Mouse (Mus musculus): Measurements from ENCODE around the gene Igsf23. TPM values are rescaled to one million over a fixed set of nuclear protein-coding genes. Genes with fewer than 3 reads are reported as not detected.

Igsf23 gene
- polyA plus RNA-seq, 1 experiment, result 185 TPM

DNA sequence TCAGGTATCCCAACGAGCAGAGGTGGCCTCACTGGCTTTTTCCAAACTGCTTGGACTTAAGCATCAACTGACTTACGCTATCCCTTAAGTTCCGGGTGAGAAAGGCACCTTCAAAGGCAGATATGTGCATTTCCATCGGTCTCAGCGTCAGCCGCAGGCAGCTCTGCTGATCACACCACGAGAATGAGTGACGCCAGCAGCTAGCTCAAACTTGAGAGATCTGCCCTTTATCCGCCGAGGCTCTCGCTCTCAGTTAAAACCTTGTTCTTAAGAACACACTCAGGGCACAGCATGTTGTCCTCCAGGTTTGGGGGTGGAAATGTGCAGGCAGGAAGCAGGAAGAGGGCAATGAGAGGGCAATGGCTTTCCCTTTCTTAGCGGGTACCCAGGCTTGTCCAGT, 1.6 kb downstream of the Igsf23 start:
- Histone ChIP-seq H3K4me3 (ENCODE audit: low read depth, low read length) (peak overlapping the region; percentile 48), H3K36me3 (ENCODE audit: control insufficient read depth, insufficient read depth, low read length) (peaks cover 4% of the 10 kb centered on the region), H3K27ac (ENCODE audit: insufficient read depth, low read depth, low read length) (no peak overlapping the region), H3K27me3 (ENCODE audit: control insufficient read depth, insufficient read depth, low read length) (no peaks in the 10 kb centered on the region), H3K4me1 (ENCODE audit: control insufficient read depth, insufficient read depth, insufficient read length, low read length) (peaks cover 36% of the 10 kb centered on the region)
- TF ChIP-seq CTCF (IDR thresholded peaks at IDR 0.05; ENCODE audit: extremely low read depth, insufficient read length, insufficient replicate concordance, low read depth, low read length), result no peak
- no peak for TF ChIP-seq POLR2A (IDR thresholded peaks at IDR 0.05; ENCODE audit: low read depth, low read length)
- whole genome bisulfite sequencing, result 89% methylated on average over 12 of the region's 12 CpGs

DNA sequence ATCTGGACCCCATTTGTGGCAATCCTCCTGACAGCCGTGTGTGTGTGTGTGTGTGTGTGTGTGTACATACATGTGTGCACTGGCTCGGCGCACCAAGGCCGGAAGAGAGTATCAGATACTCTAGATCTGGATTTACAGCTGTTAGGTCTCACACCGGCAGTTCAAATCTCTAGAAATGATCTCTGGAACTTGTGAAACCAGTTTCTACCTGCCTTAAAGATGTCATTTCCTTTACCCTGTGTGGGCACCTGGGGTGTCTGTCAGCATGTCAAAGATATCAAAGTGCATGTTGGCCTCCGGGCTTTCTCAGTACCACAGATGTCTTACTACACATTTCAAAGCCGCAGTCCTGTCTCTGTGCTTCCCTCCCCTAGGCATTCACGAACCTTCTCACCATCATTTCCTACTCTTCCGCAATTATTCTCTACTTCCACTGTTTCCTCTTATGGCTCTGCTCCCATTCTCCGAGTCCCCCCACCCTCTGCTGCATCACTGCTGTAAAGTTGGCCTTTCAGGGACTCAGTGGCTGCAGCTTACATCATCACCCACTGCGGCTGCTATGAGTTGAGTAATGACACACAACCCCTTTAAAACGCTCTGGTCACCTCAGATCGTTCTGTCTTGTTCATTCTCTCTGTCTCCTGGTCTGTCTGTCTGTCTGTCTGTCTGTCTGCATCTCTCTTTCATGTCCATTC, 4.6 kb downstream of the Igsf23 start:
- TF ChIP-seq POLR2A (IDR thresholded peaks at IDR 0.05; ENCODE audit: low read depth, low read length) (no peak), CTCF (IDR thresholded peaks at IDR 0.05; ENCODE audit: extremely low read depth, insufficient read length, insufficient replicate concordance, low read depth, low read length) (no peak)
- Histone ChIP-seq H3K4me1 (ENCODE audit: control insufficient read depth, insufficient read depth, insufficient read length, low read length) (peaks cover 16% of the 10 kb centered on the region; the same call in 1 of the 2 replicates), H3K27me3 (ENCODE audit: control insufficient read depth, insufficient read depth, low read length) (no peaks in the 10 kb centered on the region), H3K4me3 (ENCODE audit: low read depth, low read length) (no peak overlapping the region), H3K36me3 (ENCODE audit: control insufficient read depth, insufficient read depth, low read length) (peaks cover 10% of the 10 kb centered on the region), H3K27ac (ENCODE audit: insufficient read depth, low read depth, low read length) (peak overlapping the region; percentile 65)
- 33% methylated on average over 13 of the region's 13 CpGs for WGBS

DNA sequence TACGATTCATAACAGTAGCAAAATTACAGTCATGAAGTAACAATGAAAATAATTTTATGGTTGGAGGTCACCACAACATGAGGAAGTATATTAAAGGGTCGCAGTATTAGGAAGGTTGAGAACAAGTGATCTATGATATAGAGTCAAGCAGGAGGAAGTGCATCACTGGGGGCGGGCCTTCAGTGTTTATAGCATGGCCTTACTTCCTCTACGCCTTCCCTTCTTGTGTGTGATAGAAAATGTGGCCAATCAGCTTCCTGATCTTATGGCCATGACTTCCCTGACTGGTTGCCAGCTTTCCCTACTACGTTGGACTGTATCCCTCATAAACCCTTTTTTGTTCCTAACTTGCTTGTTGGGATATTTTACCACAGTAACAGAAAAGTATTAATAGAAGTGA, 5.4 kb downstream of the Igsf23 start:
- no peak for TF ChIP-seq CTCF (IDR thresholded peaks at IDR 0.05; ENCODE audit: extremely low read depth, insufficient read length, insufficient replicate concordance, low read depth, low read length)
- TF ChIP-seq POLR2A (IDR thresholded peaks at IDR 0.05; ENCODE audit: low read depth, low read length), result no peak
- peaks cover 10% of the 10 kb centered on the region for H3K36me3 ChIP-seq (ENCODE audit: control insufficient read depth, insufficient read depth, low read length)
- WGBS, result 60% methylated on average over 5 of the region's 5 CpGs
- no peak overlapping the region for H3K27ac ChIP-seq (ENCODE audit: insufficient read depth, low read depth, low read length)
- H3K4me3 ChIP-seq (ENCODE audit: low read depth, low read length), result no peak overlapping the region
- no peaks in the 10 kb centered on the region for H3K27me3 ChIP-seq (ENCODE audit: control insufficient read depth, insufficient read depth, low read length)
- peaks cover 16% of the 10 kb centered on the region; the same call in 1 of the 2 replicates for H3K4me1 ChIP-seq (ENCODE audit: control insufficient read depth, insufficient read depth, insufficient read length, low read length)

DNA sequence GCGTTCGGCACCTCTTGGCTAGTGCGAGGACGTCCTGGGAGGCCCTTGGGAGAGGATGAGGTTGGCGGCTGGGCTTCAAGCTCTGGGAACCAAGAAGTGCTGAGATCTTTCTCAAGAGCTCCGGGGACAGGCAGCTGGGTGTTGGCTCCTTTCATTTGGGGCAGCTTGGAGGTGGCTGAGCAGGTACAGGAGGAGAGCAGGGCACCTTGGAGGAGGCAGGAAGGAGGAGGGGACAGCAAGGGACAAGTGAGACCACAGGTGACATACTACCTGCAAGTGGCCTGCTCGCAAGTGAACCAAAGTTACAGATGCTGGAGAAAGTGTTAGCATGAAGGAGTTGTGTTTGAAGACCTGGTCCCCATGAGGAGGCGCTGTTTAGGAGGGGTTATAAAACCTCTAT, 5.8 kb downstream of the Igsf23 start:
- Histone ChIP-seq H3K36me3 (ENCODE audit: control insufficient read depth, insufficient read depth, low read length) (peaks cover 12% of the 10 kb centered on the region), H3K27ac (ENCODE audit: insufficient read depth, low read depth, low read length) (no peak overlapping the region), H3K4me1 (ENCODE audit: control insufficient read depth, insufficient read depth, insufficient read length, low read length) (peaks cover 16% of the 10 kb centered on the region; the same call in 1 of the 2 replicates), H3K27me3 (ENCODE audit: control insufficient read depth, insufficient read depth, low read length) (no peaks in the 10 kb centered on the region), H3K4me3 (ENCODE audit: low read depth, low read length) (no peak overlapping the region)
- TF ChIP-seq CTCF (IDR thresholded peaks at IDR 0.05; ENCODE audit: extremely low read depth, insufficient read length, insufficient replicate concordance, low read depth, low read length) (no peak), POLR2A (IDR thresholded peaks at IDR 0.05; ENCODE audit: low read depth, low read length) (no peak)
- 93% methylated on average over 8 of the region's 8 CpGs for WGBS

DNA sequence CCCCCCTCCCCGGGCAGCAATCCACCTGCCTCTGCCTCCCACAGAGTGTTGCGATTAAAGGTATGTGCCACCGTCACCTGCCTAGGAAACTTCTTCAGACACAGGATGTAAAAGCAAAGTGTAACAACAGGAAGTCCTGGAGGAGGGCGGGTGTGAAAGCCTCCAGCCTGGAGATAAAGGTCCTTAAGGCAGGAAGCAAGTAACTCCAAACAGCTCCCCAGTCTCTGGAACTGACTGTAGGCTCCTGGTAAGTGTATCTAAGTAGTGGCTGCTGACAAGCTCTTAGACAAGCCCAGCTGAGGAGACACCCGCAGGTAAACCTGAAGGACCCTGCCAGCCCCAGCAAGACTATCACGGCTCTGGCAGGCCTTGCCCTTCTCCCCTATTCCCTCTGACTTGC, 10.3 kb downstream of the Igsf23 start:
- Histone ChIP-seq H3K4me3 (ENCODE audit: low read depth, low read length) (no peak overlapping the region), H3K4me1 (ENCODE audit: control insufficient read depth, insufficient read depth, insufficient read length, low read length) (peaks cover 2% of the 10 kb centered on the region; the same call in 1 of the 2 replicates), H3K36me3 (ENCODE audit: control insufficient read depth, insufficient read depth, low read length) (peaks cover 17% of the 10 kb centered on the region), H3K27ac (ENCODE audit: insufficient read depth, low read depth, low read length) (peak overlapping the region; percentile 42; the same call in 1 of the 2 replicates), H3K27me3 (ENCODE audit: control insufficient read depth, insufficient read depth, low read length) (no peaks in the 10 kb centered on the region)
- TF ChIP-seq POLR2A (IDR thresholded peaks at IDR 0.05; ENCODE audit: low read depth, low read length) (no peak), CTCF (IDR thresholded peaks at IDR 0.05; ENCODE audit: extremely low read depth, insufficient read length, insufficient replicate concordance, low read depth, low read length) (no peak)
- WGBS, result 4% methylated on average over 5 of the region's 6 CpGs

DNA sequence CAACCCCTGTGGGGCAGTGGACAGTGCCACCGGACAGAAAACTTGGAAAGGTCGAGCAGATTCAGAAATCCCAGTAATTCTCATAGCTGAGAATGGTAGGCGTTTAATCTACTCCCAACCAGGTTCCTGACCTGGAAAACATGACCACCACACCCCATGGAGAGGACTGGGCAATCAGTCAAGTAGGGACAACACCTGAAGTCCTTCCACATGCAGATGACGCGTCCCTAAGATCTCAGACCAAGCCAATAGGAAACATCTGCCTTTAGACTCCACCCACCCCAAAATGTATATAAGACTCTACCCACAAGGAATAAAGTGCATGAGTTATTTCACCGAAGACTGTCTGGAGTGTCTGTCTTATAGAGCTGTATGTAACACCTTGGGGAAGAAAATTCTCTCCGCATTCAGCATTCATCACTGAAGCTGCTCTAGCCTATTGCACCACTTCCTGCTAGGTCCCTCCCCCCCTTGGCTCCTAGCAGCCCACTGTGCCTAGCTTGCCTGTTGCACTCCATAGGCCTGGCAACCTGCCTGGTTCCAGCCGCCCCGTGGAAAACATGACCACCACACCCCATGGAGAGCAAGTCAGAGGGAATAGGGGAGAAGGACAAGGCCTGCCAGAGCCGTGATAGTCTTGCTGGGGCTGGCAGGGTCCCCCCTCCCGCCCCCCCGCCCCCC, 10.9 kb downstream of the Igsf23 start:
- no peak for TF ChIP-seq CTCF (IDR thresholded peaks at IDR 0.05; ENCODE audit: extremely low read depth, insufficient read length, insufficient replicate concordance, low read depth, low read length)
- TF ChIP-seq POLR2A (IDR thresholded peaks at IDR 0.05; ENCODE audit: low read depth, low read length), result no peak
- H3K36me3 ChIP-seq (ENCODE audit: control insufficient read depth, insufficient read depth, low read length), result peaks cover 17% of the 10 kb centered on the region
- no peaks in the 10 kb centered on the region for H3K27me3 ChIP-seq (ENCODE audit: control insufficient read depth, insufficient read depth, low read length)
- H3K27ac ChIP-seq (ENCODE audit: insufficient read depth, low read depth, low read length), result no peak overlapping the region; the same call in 1 of the 2 replicates
- H3K4me1 ChIP-seq (ENCODE audit: control insufficient read depth, insufficient read depth, insufficient read length, low read length), result peaks cover 3% of the 10 kb centered on the region; the same call in 1 of the 2 replicates
- WGBS, result 30% methylated on average over 12 of the region's 12 CpGs
- no peak overlapping the region for H3K4me3 ChIP-seq (ENCODE audit: low read depth, low read length)

DNA sequence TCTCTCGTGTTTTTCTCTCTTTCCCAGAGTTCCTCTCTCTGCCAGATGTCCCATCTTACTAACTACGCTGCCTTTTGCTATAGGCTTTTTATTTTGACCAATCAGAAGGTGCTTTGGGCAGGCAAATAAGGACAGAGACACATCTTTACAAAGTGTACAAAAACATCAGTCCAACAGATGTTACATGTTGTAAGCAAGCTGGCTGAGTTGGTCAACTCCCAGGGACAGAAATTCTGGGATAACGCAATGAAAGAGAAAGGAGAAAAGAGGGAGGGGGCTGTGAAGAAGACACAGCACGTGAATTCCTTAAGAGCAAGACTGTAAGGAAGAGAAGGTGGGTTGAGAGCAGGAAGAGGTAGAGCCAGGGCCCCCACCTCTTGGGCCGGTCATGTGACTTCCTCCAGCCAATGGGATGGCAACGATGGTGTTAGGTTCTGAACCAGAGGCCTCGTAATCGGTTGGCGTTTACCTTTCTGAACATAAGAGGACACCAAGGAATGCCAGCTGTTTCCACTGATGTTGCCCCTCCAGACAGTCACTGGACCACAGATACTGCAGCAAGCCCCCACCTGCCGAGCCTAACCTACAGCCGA, 13.2 kb downstream of the Igsf23 start:
- Histone ChIP-seq H3K4me1 (ENCODE audit: control insufficient read depth, insufficient read depth, insufficient read length, low read length) (peaks cover 6% of the 10 kb centered on the region), H3K27ac (ENCODE audit: insufficient read depth, low read depth, low read length) (no peak overlapping the region), H3K27me3 (ENCODE audit: control insufficient read depth, insufficient read depth, low read length) (no peaks in the 10 kb centered on the region), H3K36me3 (ENCODE audit: control insufficient read depth, insufficient read depth, low read length) (peaks cover 13% of the 10 kb centered on the region), H3K4me3 (ENCODE audit: low read depth, low read length) (no peak overlapping the region)
- no peak for TF ChIP-seq POLR2A (IDR thresholded peaks at IDR 0.05; ENCODE audit: low read depth, low read length)
- TF ChIP-seq CTCF (IDR thresholded peaks at IDR 0.05; ENCODE audit: extremely low read depth, insufficient read length, insufficient replicate concordance, low read depth, low read length), result no peak
- 84% methylated on average over 11 of the region's 11 CpGs for WGBS
